Mouse (Mus musculus): ENCODE data around the gene Mindy4. TPM values are rescaled to one million over a fixed set of nuclear protein-coding genes. Genes with fewer than 3 reads are reported as not detected.

Gene Mindy4
- total RNA-seq, 4 experiments from 2014 or later, result 1.3 to 3.1 (median 2.2) TPM

- no peak for DNase-seq (ENCODE audit: low spot score in 2 of 2)
These were observed 163.9 kb downstream of the Mindy4 start for GRCm38 (mm10) chr6:55367126-55367525.

Small RNA genes lying within 50 kb of the gene (microRNA-seq; reads per million reads assigned to microRNA genes)
- not detected for gene Gm25458

Other genes with a start within 250 kb of the Mindy4 start
- gene Nod1, start 230.8 kb upstream of the Mindy4 start, total RNA-seq (2022), result 1 to 10 TPM; 7.0 to 8.9 (median 7.9) TPM
- 10 to 100 TPM in 1 of 4 experiments, 1 to 10 TPM in 3; 8.0 to 10.1 (median 8.7) TPM for gene Ggct, start 210.4 kb upstream of the Mindy4 start, total RNA-seq (2022)
- 10 to 100 TPM; 59.6 to 64.6 (median 60.4) TPM for gene Gars, start 165.4 kb upstream of the Mindy4 start, total RNA-seq (2022)
- gene Crhr2, start 70.4 kb upstream of the Mindy4 start, total RNA-seq (2022), result 10 to 100 TPM; 17.2 to 21.4 (median 17.7) TPM
- gene Inmt, start 28.3 kb upstream of the Mindy4 start, total RNA-seq (2022), result 10 to 100 TPM; 10.4 to 90.9 (median 28.7) TPM
- 100 to 1,000 TPM; 145 to 259 (median 191) TPM for gene Aqp1, start 133.0 kb downstream of the Mindy4 start, total RNA-seq (2022)
- gene Ghrhr, start 172.9 kb downstream of the Mindy4 start, total RNA-seq (2022), result not detected
- gene Adcyap1r1, start 248.6 kb downstream of the Mindy4 start, total RNA-seq (2022), result 1 to 10 TPM in 2 of 4 experiments, under 1 TPM in 2; 0.53 to 1.3 (median 0.90) TPM